Mouse (Mus musculus) adrenal gland, adult 18-20 months (tissue): ENCODE measurements around the gene Tmem151b. TPM values are rescaled to one million over a fixed set of nuclear protein-coding genes. Genes with fewer than 3 reads are reported as not detected.

Source experiments
- DNase-seq, 2 experiments: peaks; one replicate each; pipeline ENCODE4 v3.0.0; 2021 to 2022; ENCODE audit warnings: low spot score in 2 of 2
- total RNA-seq, 2 experiments: library from RNA; stranded (reverse); gene quantifications; 1 replicate in 1 of 2; 2 replicates in 1 of 2; pipeline ENCODE4 v1.2.3; 2021

Gene Tmem151b
- total RNA-seq, 2 experiments from 2014 or later = 0.06 TPM; not detected in 1

DNA sequence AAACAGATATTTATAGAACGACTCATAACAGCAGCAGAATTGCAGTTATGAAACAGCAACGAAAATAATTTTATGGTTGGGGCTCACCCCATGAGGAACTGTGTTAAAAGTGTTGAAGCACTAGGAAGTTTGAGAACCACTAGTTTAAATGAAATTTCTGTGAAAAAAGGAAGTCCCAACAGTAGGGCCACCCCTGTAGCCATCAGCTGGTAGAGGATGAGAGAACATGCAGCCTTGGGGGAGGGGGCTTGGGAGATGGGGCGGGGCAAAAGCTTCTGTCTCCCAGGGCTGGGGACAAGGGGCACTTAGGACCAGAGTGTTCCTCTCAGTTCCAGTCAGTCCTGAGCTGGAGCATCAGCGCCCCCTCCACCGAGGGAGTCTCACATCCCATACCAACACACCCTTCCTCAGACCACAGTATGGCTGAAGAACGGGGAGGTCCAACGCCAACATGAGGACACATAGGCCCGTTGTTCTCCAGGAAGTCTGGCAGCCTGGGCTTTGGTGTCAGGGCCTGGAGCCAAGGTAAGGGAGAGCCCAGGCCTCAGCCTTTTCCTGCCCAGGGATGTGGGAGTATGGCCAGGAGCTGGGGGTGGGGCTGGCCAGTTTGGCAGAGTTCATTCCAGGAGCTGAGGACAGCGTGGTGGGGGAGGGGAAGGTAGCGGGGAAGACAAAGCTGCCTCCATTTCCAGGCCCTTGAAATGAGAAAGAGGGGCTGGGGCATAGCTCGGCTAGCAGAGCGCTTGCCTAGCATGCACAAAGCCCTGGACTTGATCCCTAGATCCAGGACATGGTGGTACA is 34.8 kb upstream of the Tmem151b start:
- DNase-seq = peak; percentile 54 to 73

GRCm38 (mm10) chr17:45582715-45583355 is 33.4 kb upstream of the Tmem151b start:
- no peak for DNase-seq

- DNase-seq = no peak
These were observed 32.7 kb upstream of the Tmem151b start for GRCm38 (mm10) chr17:45582188-45582587.

DNA sequence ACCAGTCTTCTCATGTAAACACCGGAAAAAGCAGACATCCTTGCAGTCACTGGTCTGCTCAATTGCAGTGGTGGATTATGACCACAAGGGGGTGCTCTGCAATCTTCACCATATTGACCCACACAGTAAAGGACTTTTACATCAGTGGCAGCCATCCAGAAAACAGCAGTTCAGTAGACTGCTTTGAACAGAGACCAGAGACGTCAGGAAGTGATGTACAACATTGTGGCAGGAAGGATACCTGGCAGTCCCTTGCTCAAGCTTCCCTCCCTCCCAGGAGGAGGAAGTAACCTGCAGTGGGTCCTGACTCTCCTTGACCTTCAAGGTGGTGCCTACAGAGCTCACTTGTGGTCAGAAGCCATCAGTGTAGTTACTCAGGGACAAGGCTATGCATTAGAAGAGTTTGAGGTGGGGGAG is 32.1 kb upstream of the Tmem151b start:
- DNase-seq = peak; percentile 61 to 65

DNA sequence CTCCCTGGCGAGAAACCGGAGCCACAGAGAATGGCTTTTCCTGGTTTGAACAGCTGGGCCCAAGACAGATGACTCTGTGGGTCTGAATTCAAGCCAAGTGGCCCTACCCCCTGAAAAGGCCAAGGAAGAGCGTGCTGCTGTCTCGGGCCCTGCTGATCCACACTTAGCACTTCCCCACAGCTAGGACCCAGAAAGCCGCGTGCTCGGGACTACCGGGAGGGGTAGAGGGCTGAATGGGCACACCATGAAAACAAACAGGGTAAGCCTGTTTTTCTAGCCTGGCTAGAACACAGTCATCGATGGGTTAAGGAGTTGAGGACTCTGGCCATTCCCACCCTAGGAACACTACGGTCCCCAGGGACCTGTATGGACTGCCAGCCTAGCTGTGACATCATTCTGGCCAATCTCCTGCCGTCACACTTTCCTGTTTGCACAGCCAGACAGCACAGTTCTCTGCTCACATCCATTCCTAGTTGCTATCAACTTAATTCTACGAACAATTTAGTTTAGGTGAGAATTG is 31.5 kb upstream of the Tmem151b start:
- no peak for DNase-seq

GRCm38 (mm10) chr17:45579554-45579953 is 30.1 kb upstream of the Tmem151b start:
- DNase-seq = no peak

GRCm38 (mm10) chr17:45578843-45579242 is 29.4 kb upstream of the Tmem151b start:
- DNase-seq = no peak

- DNase-seq = no peak
These were observed 28.8 kb upstream of the Tmem151b start for GRCm38 (mm10) chr17:45578242-45578641.

DNA sequence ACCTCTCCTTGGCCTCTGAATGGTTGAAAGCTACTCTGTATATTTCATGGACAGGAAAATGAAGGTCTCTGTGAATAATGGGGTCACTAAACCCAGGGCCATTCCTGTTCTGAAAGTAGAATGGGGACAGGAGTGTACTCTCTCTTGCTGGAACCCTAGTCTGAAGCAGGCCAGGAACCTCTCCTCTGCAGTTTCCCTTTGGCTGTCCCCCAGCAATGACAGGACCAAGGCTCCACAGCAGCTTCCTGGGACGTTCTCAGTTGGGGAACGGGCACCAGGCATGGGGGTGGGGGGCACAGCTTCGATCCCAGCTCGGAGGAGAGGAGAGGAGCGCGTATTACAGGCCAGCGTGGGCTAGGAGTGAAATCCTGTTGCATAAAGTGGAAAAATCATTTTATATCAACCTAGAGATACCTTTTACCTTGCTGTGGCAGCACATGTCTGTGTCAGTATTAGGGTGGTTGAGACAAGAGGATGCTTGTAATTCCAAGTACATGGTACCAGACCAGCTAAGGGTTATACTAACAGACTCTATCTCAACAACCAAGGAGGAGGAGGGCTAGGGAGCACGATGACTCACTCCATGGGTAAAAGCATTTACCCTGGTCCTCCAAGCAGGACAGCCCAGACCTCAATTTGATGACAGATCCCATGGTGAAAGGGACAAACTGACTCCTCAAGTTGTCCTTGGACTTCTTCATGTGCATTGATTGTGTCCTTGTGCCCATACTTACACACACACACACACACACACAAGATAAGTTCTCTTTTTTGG is 25.8 kb upstream of the Tmem151b start:
- DNase-seq = no peak

DNA sequence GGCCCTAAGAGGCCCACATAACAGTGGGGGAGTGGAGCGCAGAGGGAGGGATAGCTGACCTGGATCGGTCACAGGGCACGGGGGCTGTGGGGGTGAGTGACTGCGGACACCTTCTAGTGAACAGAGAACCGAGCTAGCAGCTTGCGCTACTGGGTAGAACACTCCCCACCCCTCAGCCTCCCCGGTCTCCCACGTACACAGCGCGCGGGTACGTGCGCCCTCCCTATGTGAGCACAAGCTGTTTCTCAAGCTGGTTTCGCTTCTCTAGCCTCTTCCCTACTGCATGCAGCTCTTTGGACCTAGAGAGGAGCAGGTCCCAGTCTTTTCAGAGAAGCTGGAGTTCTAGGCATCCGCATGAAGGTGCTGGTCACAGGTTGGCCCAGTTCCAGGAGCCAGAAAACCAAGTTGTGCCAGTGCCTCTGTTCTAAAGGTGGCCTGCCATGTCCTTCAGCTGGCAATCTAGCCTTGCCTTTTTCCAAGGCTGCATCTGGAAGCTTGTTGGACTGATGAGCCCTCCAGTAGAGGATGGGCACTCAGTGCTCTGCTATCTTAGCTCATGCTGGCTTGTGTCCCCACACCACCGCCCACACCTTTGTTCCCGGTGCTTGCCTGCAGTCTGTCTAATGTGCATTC is 24.8 kb upstream of the Tmem151b start:
- peak; percentile 64 to 74 for DNase-seq

- DNase-seq = peak; percentile 98
These were observed 24.3 kb upstream of the Tmem151b start for GRCm38 (mm10) chr17:45573780-45574123.

DNA sequence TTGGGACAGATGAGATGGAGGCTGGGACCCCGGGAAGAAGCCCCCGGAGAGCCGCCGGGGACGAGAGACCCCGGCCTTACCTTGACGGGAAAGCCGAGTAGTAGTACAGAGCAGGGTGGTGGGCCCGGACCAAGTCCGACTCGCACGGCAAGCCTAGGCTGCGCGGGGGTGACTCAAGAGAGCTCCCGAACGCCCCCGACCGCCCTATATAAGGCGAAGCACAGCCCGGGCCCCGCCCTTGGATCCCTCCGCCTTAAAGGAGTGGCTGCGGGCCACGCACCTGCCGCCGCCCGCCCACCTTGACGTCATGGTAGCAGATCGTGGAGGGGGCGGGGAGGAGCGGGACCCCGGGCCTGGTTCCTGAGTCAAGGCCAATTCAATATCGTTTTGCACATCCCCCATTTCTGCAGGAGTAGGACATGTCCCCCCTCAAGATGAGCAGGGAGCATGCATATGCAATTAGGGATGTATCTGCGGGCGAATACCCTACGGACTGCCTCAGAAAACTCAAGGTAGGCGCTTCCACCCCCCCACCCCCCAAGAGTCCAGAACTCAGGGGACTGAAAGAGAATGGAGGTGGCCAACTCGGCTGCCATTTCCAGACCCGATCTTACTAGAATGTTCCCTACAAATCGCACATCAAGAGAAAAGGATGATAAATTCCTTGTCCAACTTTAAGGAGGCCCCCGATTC is 23.8 kb upstream of the Tmem151b start, which contains the start of gene Hsp90ab1:
Hsp90ab1 (minus strand) TSS at position 185 of the 693 bp plus-strand sequence.
- peak; percentile 99 for DNase-seq

DNA sequence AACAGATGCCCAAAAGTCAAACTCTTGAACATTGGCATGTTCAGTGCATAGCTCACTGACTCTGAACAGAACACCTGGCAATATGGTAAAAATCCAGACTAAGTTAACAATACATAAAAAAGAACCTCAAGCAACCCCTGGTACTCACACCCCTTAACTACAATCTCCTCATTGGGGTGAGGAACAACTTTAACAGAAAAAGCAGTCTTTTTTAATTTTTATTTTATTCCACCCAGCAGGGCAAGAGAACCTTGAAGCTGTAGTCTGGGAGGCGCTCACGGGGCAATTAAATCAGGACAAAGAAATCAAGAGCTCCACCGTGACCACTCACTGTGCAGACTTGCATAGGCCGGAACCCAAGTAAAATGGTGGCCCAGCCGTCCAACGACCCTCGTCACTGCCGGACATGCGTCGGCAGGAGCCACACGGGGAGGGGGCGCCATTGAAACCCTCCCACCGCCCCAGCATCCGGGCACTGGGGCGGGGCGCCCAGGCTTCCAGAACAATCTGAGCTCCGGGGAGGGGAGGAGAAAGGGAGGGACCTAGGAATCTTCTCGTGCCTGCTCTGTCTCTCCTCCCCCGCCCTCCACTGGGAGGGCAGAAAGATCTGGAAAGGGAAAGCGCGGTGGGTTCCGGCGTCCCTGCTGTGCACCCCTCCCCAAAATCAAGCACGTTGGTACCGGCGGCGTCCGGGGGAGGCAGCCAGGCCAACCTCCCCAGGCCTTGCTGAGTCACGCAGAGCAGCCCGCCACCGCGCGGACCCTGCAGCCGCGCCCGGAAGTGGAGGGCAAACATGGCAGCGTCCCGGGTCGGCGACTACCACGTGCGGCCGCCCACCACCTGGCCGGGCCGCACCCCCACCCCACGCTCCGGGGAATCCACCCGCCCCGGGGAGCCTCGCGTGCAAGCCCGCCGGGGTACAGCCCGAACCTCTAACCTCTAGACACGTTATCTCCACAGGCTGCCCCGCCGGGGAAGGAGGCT is 22.9 kb upstream of the Tmem151b start:
- peak; percentile 75 to 77 for DNase-seq

GRCm38 (mm10) chr17:45569999-45570398 is 20.5 kb upstream of the Tmem151b start:
- no peak for DNase-seq

GRCm38 (mm10) chr17:45568990-45569389 is 19.5 kb upstream of the Tmem151b start:
- no peak for DNase-seq

DNA sequence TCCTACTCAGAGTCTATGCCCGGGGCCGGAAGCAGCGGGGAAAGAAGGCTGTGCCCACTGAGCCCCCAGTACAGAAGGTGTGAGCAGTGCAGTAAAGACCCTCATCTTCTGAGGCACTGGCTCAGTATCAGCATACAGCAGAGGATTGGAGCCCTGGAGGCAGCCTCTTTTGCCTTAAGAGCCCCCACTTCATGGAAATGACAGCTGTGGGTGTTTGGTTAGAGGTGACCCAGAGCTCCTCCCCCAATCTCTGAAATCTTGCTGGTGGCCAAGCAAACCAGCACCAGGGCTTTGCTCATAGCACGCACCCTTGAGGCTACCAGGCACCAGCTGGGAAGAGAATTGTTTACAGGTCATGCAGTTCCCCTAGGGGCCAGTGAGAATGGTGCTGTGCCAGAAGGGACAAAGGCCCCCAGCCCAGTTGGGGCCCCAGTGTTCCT is 17.7 kb upstream of the Tmem151b start:
- no peak for DNase-seq

DNA sequence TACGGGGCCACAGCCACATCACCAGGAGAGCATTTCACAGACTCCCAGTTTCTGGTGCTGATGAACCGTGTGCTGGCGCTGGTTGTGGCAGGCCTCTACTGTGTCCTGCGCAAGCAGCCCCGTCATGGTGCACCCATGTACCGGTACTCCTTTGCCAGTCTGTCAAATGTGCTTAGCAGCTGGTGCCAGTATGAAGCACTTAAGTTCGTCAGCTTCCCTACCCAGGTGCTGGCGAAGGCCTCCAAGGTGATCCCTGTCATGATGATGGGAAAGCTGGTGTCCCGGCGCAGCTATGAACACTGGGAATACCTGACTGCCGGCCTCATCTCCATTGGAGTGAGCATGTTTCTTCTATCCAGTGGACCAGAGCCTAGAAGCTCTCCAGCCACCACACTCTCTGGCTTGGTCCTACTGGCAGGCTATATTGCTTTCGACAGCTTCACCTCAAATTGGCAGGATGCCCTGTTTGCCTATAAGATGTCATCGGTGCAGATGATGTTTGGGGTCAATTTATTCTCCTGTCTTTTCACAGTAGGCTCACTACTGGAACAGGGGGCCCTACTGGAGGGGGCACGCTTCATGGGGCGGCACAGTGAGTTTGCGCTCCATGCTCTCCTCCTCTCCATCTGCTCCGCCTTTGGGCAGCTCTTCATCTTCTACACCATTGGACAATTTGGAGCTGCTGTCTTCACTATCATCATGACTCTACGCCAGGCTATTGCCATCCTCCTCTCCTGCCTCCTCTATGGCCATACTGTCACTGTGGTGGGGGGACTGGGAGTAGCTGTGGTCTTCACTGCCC is 17.1 kb upstream of the Tmem151b start:
- no peak for DNase-seq

DNA sequence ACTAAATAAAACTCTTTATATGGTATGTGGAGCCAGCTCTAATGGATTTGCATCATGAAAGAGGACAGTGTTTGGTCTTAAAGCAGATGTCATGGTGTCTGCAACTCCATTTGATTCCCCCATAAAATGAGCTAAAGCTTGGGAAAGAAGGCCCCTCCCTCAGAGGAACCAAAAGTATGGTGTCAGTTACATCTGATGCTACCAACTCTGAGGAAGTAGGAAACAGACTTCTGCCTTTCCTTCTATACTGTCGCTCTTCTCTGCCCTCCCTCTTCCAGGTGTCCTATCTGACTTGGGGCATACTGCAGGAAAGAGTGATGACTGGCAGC is 16.5 kb upstream of the Tmem151b start:
- no peak for DNase-seq
